Mouse (Mus musculus): ENCODE results near the gene Adck1. TPM values are rescaled to one million over a fixed set of nuclear protein-coding genes. Genes with fewer than 3 reads are reported as not detected.

Adck1 gene
- total and polyA plus RNA-seq, 3 experiments, result 26.8 to 33.3 (median 29.4) TPM

- in situ Hi-C loops (cut with MboI; ENCODE audit: low pct_ligation_motif_present, low pct_unique_long_range_greater_than_20kb, low sequenced_read_pairs), result no loop called here
- no peaks in the 10 kb centered on the region for H3K9me3 ChIP-seq (replicated peaks; ENCODE audit: low read length)
- dilution Hi-C loops (cut with MboI; ENCODE audit: extremely low pct_ligation_motif_present, extremely low pct_unique_long_range_greater_than_20kb, low sequenced_read_pairs), result no loop called here
- no peaks in the 10 kb centered on the region for H3K27me3 ChIP-seq (replicated peaks)
- H3K4me3 ChIP-seq (replicated peaks in 1 of 3; ENCODE audit: low read depth in 2 of 3, low read length in 2 of 3, poor library complexity in 1 of 3), result no peak overlapping the region
- no peak for DNase-seq (ENCODE audit: extremely low read depth)
- TF ChIP-seq MAX (IDR thresholded peaks at IDR 0.05; ENCODE audit: low read length) (no peak), SMC3 (IDR thresholded peaks at IDR 0.05; ENCODE audit: low read depth, low read length) (no peak), ZNF384 (IDR thresholded peaks at IDR 0.05; ENCODE audit: low read depth, low read length) (no peak), MAFK (IDR thresholded peaks at IDR 0.05; ENCODE audit: insufficient replicate concordance, low read length) (no peak), HCFC1 (IDR thresholded peaks at IDR 0.05; ENCODE audit: low read depth, low read length) (no peak), NELFE (IDR thresholded peaks at IDR 0.05; ENCODE audit: low read depth, low read length) (no peak), IRF4 (IDR thresholded peaks at IDR 0.05; ENCODE audit: low read depth, low read length) (no peak), TBP (conservative IDR thresholded peaks at IDR 0.05; ENCODE audit: low read depth, low read length) (no peak), UBTF (IDR thresholded peaks at IDR 0.05; ENCODE audit: low read depth, low read length) (no peak), ZKSCAN1 (IDR thresholded peaks at IDR 0.05; ENCODE audit: borderline replicate concordance, low read depth, low read length) (no peak), RAD21 (IDR thresholded peaks at IDR 0.05; ENCODE audit: low read depth, low read length) (no peak), GABPA (IDR thresholded peaks at IDR 0.05; ENCODE audit: insufficient replicate concordance, low read depth, low read length) (no peak), ETS1 (conservative IDR thresholded peaks at IDR 0.05; ENCODE audit: low read depth, low read length) (no peak), ZMIZ1 (IDR thresholded peaks at IDR 0.05; ENCODE audit: low read depth, low read length) (no peak), ELF1 (IDR thresholded peaks at IDR 0.05; ENCODE audit: low read depth, low read length) (no peak), CTCF (conservative IDR thresholded peaks at IDR 0.05 in 1 of 2, IDR thresholded peaks at IDR 0.05 in 1 of 2; ENCODE audit: low read depth in 2 of 2, low read length in 2 of 2) (no peak)
- H3K9ac ChIP-seq (ENCODE audit: insufficient read depth, low read depth), result no peak overlapping the region
- no peaks in the 10 kb centered on the region for H3K79me2 ChIP-seq (replicated peaks; ENCODE audit: control insufficient read depth, extremely low read depth, insufficient read depth, poor library complexity, severe bottlenecking)
- no peak overlapping the region for H3K4me2 ChIP-seq (ENCODE audit: insufficient read depth, low read depth, poor library complexity, severe bottlenecking)
- H3K36me3 ChIP-seq (replicated peaks in 1 of 2; ENCODE audit: control insufficient read depth in 1 of 2, insufficient read depth in 1 of 2, low read length in 1 of 2), result peaks cover 14 to 76% of the 10 kb centered on the region in 2 experiments
- no peak overlapping the region for H3K27ac ChIP-seq (ENCODE audit: insufficient read depth, low read depth)
- H3K4me1 ChIP-seq (ENCODE audit: control insufficient read depth in 1 of 2, insufficient read depth in 2 of 2), result no peaks in the 10 kb centered on the region; a peak in 1 of 4 replicates
These were observed 99.1 kb downstream of the Adck1 start for GRCm38 (mm10) chr12:88459461-88459860.

GRCm38 (mm10) chr12:88461026-88461425 is 100.7 kb downstream of the Adck1 start:
- no peak overlapping the region for H3K4me2 ChIP-seq (ENCODE audit: insufficient read depth, low read depth, poor library complexity, severe bottlenecking)
- in situ Hi-C loops (cut with MboI; ENCODE audit: low pct_ligation_motif_present, low pct_unique_long_range_greater_than_20kb, low sequenced_read_pairs), result no loop called here
- H3K4me1 ChIP-seq (ENCODE audit: control insufficient read depth in 1 of 2, insufficient read depth in 2 of 2), result no peaks in the 10 kb centered on the region; a peak in 1 of 4 replicates
- peaks cover 9 to 61% of the 10 kb centered on the region in 2 experiments for H3K36me3 ChIP-seq (replicated peaks in 1 of 2; ENCODE audit: control insufficient read depth in 1 of 2, insufficient read depth in 1 of 2, low read length in 1 of 2)
- no peak overlapping the region for H3K9ac ChIP-seq (ENCODE audit: insufficient read depth, low read depth)
- H3K27ac ChIP-seq (ENCODE audit: insufficient read depth, low read depth), result no peak overlapping the region
- dilution Hi-C loops (cut with MboI; ENCODE audit: extremely low pct_ligation_motif_present, extremely low pct_unique_long_range_greater_than_20kb, low sequenced_read_pairs), result no loop called here
- no peaks in the 10 kb centered on the region for H3K9me3 ChIP-seq (replicated peaks; ENCODE audit: low read length)
- no peaks in the 10 kb centered on the region for H3K27me3 ChIP-seq (replicated peaks)
- no peak for DNase-seq (ENCODE audit: extremely low read depth)
- no peak overlapping the region for H3K4me3 ChIP-seq (replicated peaks in 1 of 3; ENCODE audit: low read depth in 2 of 3, low read length in 2 of 3, poor library complexity in 1 of 3)
- no peak for TF ChIP-seq TCF12 (IDR thresholded peaks at IDR 0.05; ENCODE audit: low read depth, low read length)
- no peak for TF ChIP-seq RAD21 (IDR thresholded peaks at IDR 0.05; ENCODE audit: low read depth, low read length)
- TF ChIP-seq UBTF (IDR thresholded peaks at IDR 0.05; ENCODE audit: low read depth, low read length), result no peak
- TF ChIP-seq PAX5 (IDR thresholded peaks at IDR 0.05; ENCODE audit: low read length), result no peak
- H3K79me2 ChIP-seq (replicated peaks; ENCODE audit: control insufficient read depth, extremely low read depth, insufficient read depth, poor library complexity, severe bottlenecking), result no peaks in the 10 kb centered on the region

All from CH12.LX (cell line).